ENCODE assay signal across 8 mouse cellular contexts in genomic region chr7:112918279-112918991, GRCm38 (mm10). TPM values are rescaled to one million over a fixed set of nuclear protein-coding genes. Genes with fewer than 3 reads are reported as not detected.
DNase-seq lines count a peak whose midpoint lies in the region; ATAC-seq and TF ChIP-seq lines count a peak whose summit lies in the region.

No protein-coding gene starts in this region.

- TF ChIP-seq EP300 in stomach, postnatal 0 days (optimal IDR thresholded peaks at IDR 0.05), result no peak

- no peak overlapping the region for H3K4me2 ChIP-seq in stomach, postnatal 0 days (replicated peaks; ENCODE audit: low read depth)
- no peak overlapping the region for H3K4me2 ChIP-seq in kidney, embryonic 16.5 days (replicated peaks; ENCODE audit: low read depth, low read length)

- no peaks in the 10 kb centered on the region for H3K9me3 ChIP-seq in stomach, postnatal 0 days (ENCODE audit: control insufficient read depth, low read length)
- H3K9me3 ChIP-seq in kidney, embryonic 16.5 days (ENCODE audit: low read length), result no peaks in the 10 kb centered on the region

- 56% methylated on average over 22 of the region's 22 CpGs for WGBS in stomach, postnatal 0 days
- 62% methylated on average over 22 of the region's 22 CpGs for WGBS in kidney, embryonic 16.5 days

- H3K27ac ChIP-seq in stomach, postnatal 0 days (replicated peaks), result no peak overlapping the region
- no peak overlapping the region for H3K27ac ChIP-seq in kidney, embryonic 16.5 days (ENCODE audit: low read length)

- DNase-seq in right cerebral cortex, adult 18-20 months, result peak; percentile 21
- no peak for DNase-seq in right cerebral cortex, postnatal 4 days
- peak; percentile 74 to 81 for DNase-seq in cerebellum, postnatal 25 days
- peak; percentile 36 to 39 for DNase-seq in heart, adult 9 months (ENCODE audit: low spot score in 2 of 2)
- DNase-seq in left cerebral cortex, postnatal 4 days, result peak; percentile 50
- DNase-seq in stomach, postnatal 0 days (ENCODE audit: low spot score), result no peak

- peak; percentile 44; the same call in 1 of the 2 replicates for ATAC-seq in stomach, postnatal 0 days (ENCODE audit: low FRiP score, low TSS enrichment)
- no peak for ATAC-seq in kidney, embryonic 16.5 days (ENCODE audit: low FRiP score, low TSS enrichment)
- no peak for ATAC-seq in erythroblast, adult 5-6 weeks (replicated peaks; ENCODE audit: low FRiP score, poor library complexity, severe bottlenecking)

- TF ChIP-seq CTCF in stomach, postnatal 0 days (IDR thresholded peaks at IDR 0.05; ENCODE audit: low read depth), result no peak

- H3K27me3 ChIP-seq in stomach, postnatal 0 days (ENCODE audit: control insufficient read depth, insufficient read depth, low read length), result no peaks in the 10 kb centered on the region
- H3K27me3 ChIP-seq in kidney, embryonic 16.5 days (ENCODE audit: insufficient read depth, low read length), result no peaks in the 10 kb centered on the region

- H3K4me3 ChIP-seq in stomach, postnatal 0 days (ENCODE audit: low read depth, low read length), result no peak overlapping the region
- H3K4me3 ChIP-seq in kidney, embryonic 16.5 days (ENCODE audit: low read length), result no peak overlapping the region

- intact Hi-C loops in left cerebral cortex, postnatal 4 days (cut with DNase I), result no loop called here

- H3K9ac ChIP-seq in stomach, postnatal 0 days (ENCODE audit: low read length), result no peak overlapping the region
- no peak overlapping the region for H3K9ac ChIP-seq in kidney, embryonic 16.5 days (replicated peaks; ENCODE audit: low read length)

- H3K36me3 ChIP-seq in stomach, postnatal 0 days (ENCODE audit: control insufficient read depth, insufficient read depth, low read length), result no peaks in the 10 kb centered on the region
- H3K36me3 ChIP-seq in kidney, embryonic 16.5 days (ENCODE audit: insufficient read depth, low read length), result no peaks in the 10 kb centered on the region

- H3K4me1 ChIP-seq in stomach, postnatal 0 days (replicated peaks; ENCODE audit: control insufficient read depth, insufficient read depth), result peaks cover 3% of the 10 kb centered on the region; the same call in 1 of the 2 replicates
- H3K4me1 ChIP-seq in kidney, embryonic 16.5 days (ENCODE audit: insufficient read depth, low read length), result peaks cover 35% of the 10 kb centered on the region

RNA-seq across cellular contexts. Expression of gene Rassf10, which starts 35.3 kb away (rescaled TPM):
- total RNA-seq in left cerebral cortex, postnatal 4 days (2021), result 1 to 10 TPM; 2.5 to 2.9 TPM
- polyA plus RNA-seq in stomach, postnatal 0 days (2015; fragmentation: Nextera tagmentation; extraction: Ambion mirVana), result 6.8 and 7.7 TPM in 2 replicates
- 18.3 and 20.4 TPM in 2 replicates for polyA plus RNA-seq in kidney, embryonic 16.5 days (2015; fragmentation: Nextera tagmentation; extraction: Ambion mirVana)
- total RNA-seq in erythroblast, adult 5-6 weeks (2015; ENCODE audit: low replicate concordance), result not detected in 2 replicates
- not detected in 2 replicates for total RNA-seq in erythroblast, adult 5-6 weeks (2017; ENCODE audit: low replicate concordance)

Comparison
In these comparisons a context has a peak if more than half of its experiments do, and no peak if none do; other contexts are left out.
1. DNase-seq: peak in right cerebral cortex, adult 18-20 months (single experiment), cerebellum, postnatal 25 days (2 of 2), heart, adult 9 months (2 of 2) and left cerebral cortex, postnatal 4 days (single experiment); none in right cerebral cortex, postnatal 4 days (single experiment) and stomach, postnatal 0 days (single experiment).